Mouse (Mus musculus): Measurements from ENCODE around the gene Creb5.

DNA sequence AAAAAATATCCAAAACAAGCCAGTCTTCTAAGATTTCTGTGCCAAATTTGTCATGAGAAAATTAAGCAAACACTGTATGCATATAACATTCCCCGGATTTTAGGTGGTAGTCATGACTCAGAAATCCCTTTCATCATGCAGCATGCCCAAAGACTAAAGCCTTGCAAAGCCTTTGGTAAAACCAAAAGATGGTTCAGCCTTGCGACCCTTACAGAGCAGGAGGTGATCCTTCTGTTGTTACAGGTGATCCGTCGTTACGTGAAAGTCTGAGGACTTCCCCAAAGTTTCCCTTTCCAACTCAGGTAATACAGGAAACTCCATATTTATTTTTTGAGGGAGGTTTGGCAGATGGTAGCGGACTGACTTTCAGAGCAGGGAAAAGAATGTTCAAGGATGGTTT, 122.1 kb downstream of the Creb5 start:
- TF ChIP-seq POLR2A (IDR thresholded peaks at IDR 0.05; ENCODE audit: low read depth, low read length) = no peak
- no peak for TF ChIP-seq CTCF (IDR thresholded peaks at IDR 0.05; ENCODE audit: borderline replicate concordance, insufficient read depth, low read length)
